Mouse (Mus musculus) CH12.LX (cell line): ENCODE data around the gene Tmprss5. TPM values are rescaled to one million over a fixed set of nuclear protein-coding genes. Genes with fewer than 3 reads are reported as not detected.

Source experiments
- DNase-seq: peaks from one replicate; pipeline ENCODE4 v3.0.0-alpha.2; 2013; ENCODE audit errors: extremely low read depth
- H3K27ac ChIP-seq: 2 replicates; pipeline ENCODE4 v1.5.1; 2012; ENCODE audit warnings: low read depth, mild to moderate bottlenecking, control low read depth, moderate library complexity; ENCODE audit not compliant: insufficient read depth
- H3K27me3 ChIP-seq: replicated peaks from 2 replicates; pipeline ENCODE3; 2012; ENCODE audit warnings: inconsistent platforms
- H3K36me3 ChIP-seq, 2 experiments: replicated peaks in 1 of 2; 2 replicates each; pipeline versions ENCODE3 to v1.6.1; 2012; ENCODE audit warnings: inconsistent platforms in 1 of 2, low read length in 1 of 2, mild to moderate bottlenecking in 1 of 2, mixed read lengths in 1 of 2, moderate library complexity in 1 of 2; ENCODE audit not compliant: control insufficient read depth in 1 of 2, insufficient read depth in 1 of 2
- H3K4me1 ChIP-seq, 2 experiments: 2 replicates each; pipeline ENCODE4 v1.6.1; 2012; ENCODE audit warnings: inconsistent platforms in 1 of 2, moderate library complexity in 1 of 2; ENCODE audit not compliant: insufficient read depth in 2 of 2, control insufficient read depth in 1 of 2
- H3K4me2 ChIP-seq: 2 replicates; pipeline ENCODE4 v1.6.1; 2012; ENCODE audit warnings: low read depth, mild to moderate bottlenecking, control low read depth; ENCODE audit not compliant: poor library complexity, insufficient read depth, severe bottlenecking
- H3K4me3 ChIP-seq, 3 experiments: fragments of 150-350 bp in 1 of 3; sonication (generic) in 1 of 3; replicated peaks in 1 of 3; 2 replicates each; pipeline versions ENCODE3 to v1.5.1; 2011 to 2012; ENCODE audit warnings: low read depth in 2 of 3, low read length in 2 of 3, mild to moderate bottlenecking in 2 of 3, moderate library complexity in 2 of 3, control low read depth in 1 of 3, improper control_type of control experiment in 1 of 3, inconsistent platforms in 1 of 3, mixed read lengths in 1 of 3; ENCODE audit not compliant: poor library complexity in 1 of 3
- H3K79me2 ChIP-seq: replicated peaks from 2 replicates; pipeline ENCODE4 v1.6.1; 2012; ENCODE audit warnings: mild to moderate bottlenecking, moderate library complexity; ENCODE audit not compliant: control insufficient read depth, poor library complexity, insufficient read depth, severe bottlenecking; ENCODE audit errors: extremely low read depth
- H3K9ac ChIP-seq: 2 replicates; pipeline ENCODE4 v1.6.1; 2012; ENCODE audit warnings: low read depth, mild to moderate bottlenecking, control low read depth, moderate library complexity; ENCODE audit not compliant: insufficient read depth
- H3K9me3 ChIP-seq: replicated peaks from 2 replicates; pipeline ENCODE3; 2012; ENCODE audit warnings: low read length, inconsistent platforms, mixed read lengths
- CHD1 ChIP-seq: IDR thresholded peaks from 2 replicates; pipeline ENCODE4 v1.6.1; 2012; ENCODE audit warnings: low read depth, low read length, improper control_type of control experiment, inconsistent platforms
- CHD2 ChIP-seq: IDR thresholded peaks from 2 replicates; pipeline ENCODE4 v1.6.1; 2011; ENCODE audit warnings: low read length, improper control_type of control experiment
- ELF1 ChIP-seq: IDR thresholded peaks from 2 replicates; pipeline ENCODE4 v1.6.1; 2014; ENCODE audit warnings: low read depth, mild to moderate bottlenecking, inconsistent platforms, low read length, improper control_type of control experiment
- ETS1 ChIP-seq: conservative IDR thresholded peaks from 2 replicates; pipeline ENCODE4 v1.6.1; 2012; ENCODE audit warnings: low read depth, mild to moderate bottlenecking, inconsistent platforms, low read length, improper control_type of control experiment, moderate library complexity
- JUN ChIP-seq: IDR thresholded peaks from 2 replicates; pipeline ENCODE4 v1.6.1; 2011; ENCODE audit warnings: low read depth, mild to moderate bottlenecking, low read length, improper control_type of control experiment, moderate library complexity; ENCODE audit not compliant: insufficient read depth
- JUND ChIP-seq: conservative IDR thresholded peaks from 2 replicates; pipeline ENCODE4 v1.6.1; 2011; ENCODE audit warnings: low read depth, low read length, improper control_type of control experiment
- KAT2A ChIP-seq: IDR thresholded peaks from 2 replicates; pipeline ENCODE4 v1.6.1; 2012; ENCODE audit warnings: low read length, improper control_type of control experiment, inconsistent platforms; ENCODE audit not compliant: insufficient replicate concordance
- MAFK ChIP-seq: IDR thresholded peaks from 2 replicates; pipeline ENCODE4 v1.6.1; 2011; ENCODE audit warnings: low read length, improper control_type of control experiment; ENCODE audit not compliant: insufficient replicate concordance
- MEF2A ChIP-seq: IDR thresholded peaks from 2 replicates; pipeline ENCODE4 v1.6.1; 2014; ENCODE audit warnings: low read depth, mild to moderate bottlenecking, inconsistent platforms, low read length, improper control_type of control experiment, borderline replicate concordance
- MXI1 ChIP-seq: IDR thresholded peaks from 2 replicates; pipeline ENCODE4 v1.6.1; 2011; ENCODE audit warnings: mild to moderate bottlenecking, low read depth, low read length, improper control_type of control experiment
- PAX5 ChIP-seq: IDR thresholded peaks from 2 replicates; pipeline ENCODE4 v1.6.1; 2012; ENCODE audit warnings: low read length, inconsistent platforms, mixed read lengths
- POLR2AphosphoS2 ChIP-seq: IDR thresholded peaks from 2 replicates; pipeline ENCODE4 v1.6.1; 2011; ENCODE audit warnings: low read depth, low read length, improper control_type of control experiment
- RAD21 ChIP-seq: IDR thresholded peaks from 2 replicates; pipeline ENCODE4 v1.6.1; 2011; ENCODE audit warnings: low read depth, mild to moderate bottlenecking, low read length, improper control_type of control experiment, moderate library complexity
- TCF12 ChIP-seq: IDR thresholded peaks from 2 replicates; pipeline ENCODE4 v1.6.1; 2014; ENCODE audit warnings: low read depth, mild to moderate bottlenecking, inconsistent platforms, low read length, improper control_type of control experiment
- UBTF ChIP-seq: IDR thresholded peaks from 2 replicates; pipeline ENCODE4 v1.6.1; 2012; ENCODE audit warnings: low read depth, mild to moderate bottlenecking, inconsistent platforms, low read length, improper control_type of control experiment, moderate library complexity
- USF2 ChIP-seq: conservative IDR thresholded peaks from 2 replicates; pipeline ENCODE4 v1.6.1; 2011; ENCODE audit warnings: low read depth, low read length, improper control_type of control experiment
- ZKSCAN1 ChIP-seq: IDR thresholded peaks from 2 replicates; pipeline ENCODE4 v1.6.1; 2012; ENCODE audit warnings: low read depth, inconsistent platforms, low read length, improper control_type of control experiment, borderline replicate concordance
- dilution Hi-C: fragments of 300-500 bp; cut with MboI; formaldehyde crosslinking; loops from 2 replicates; pipeline ENCODE4 v1.14.3; 2020; ENCODE audit warnings: low sequenced_read_pairs; ENCODE audit not compliant: extremely low pct_unique_long_range_greater_than_20kb, extremely low pct_ligation_motif_present
- in situ Hi-C: fragments of 300-500 bp; cut with MboI; formaldehyde crosslinking; loops from 3 replicates; pipeline ENCODE4 v1.14.3; 2019; ENCODE audit warnings: low sequenced_read_pairs, low pct_ligation_motif_present, low pct_unique_long_range_greater_than_20kb, mixed read lengths
- polyA plus RNA-seq: library from polyadenylated mRNA; unstranded; fragments of >175 nt; gene quantifications from 2 replicates; pipeline ENCODE4 v1.2.1, GENCODE M21; 2012; ENCODE audit warnings: low read depth; ENCODE audit not compliant: insufficient read length
- total RNA-seq, 2 experiments: library from RNA; depleted of rRNA; stranded (reverse); fragments of 300-350 nt in 1 of 2; fragments of >200 nt in 1 of 2; gene quantifications; 2 replicates each; pipeline ENCODE4 v1.2.3; 2012 to 2014

Gene Tmprss5
- total and polyA plus RNA-seq, 3 experiments: not detected

DNA sequence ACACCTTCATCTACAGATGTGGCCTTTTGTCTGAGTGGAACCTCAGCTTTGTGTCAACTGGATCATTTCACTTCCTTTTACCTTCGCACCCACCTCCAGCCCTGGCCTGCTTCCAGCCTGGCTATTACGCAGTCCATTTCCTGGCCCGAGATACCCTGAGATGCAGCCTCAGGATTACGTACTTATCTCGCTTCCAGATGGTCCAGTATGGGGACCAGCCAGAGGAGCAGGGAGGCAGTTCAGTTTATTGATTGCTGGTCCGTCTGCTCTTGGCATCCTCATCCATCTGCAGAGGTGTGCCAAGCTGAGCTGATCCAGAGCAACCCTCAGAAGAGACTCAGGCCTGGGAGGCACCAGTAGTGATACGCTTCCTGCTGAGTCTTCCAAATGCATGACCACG is 64.7 kb downstream of the Tmprss5 start:
- Histone ChIP-seq H3K9me3 (no peaks in the 10 kb centered on the region), H3K27ac (no peak overlapping the region), H3K4me3 (no peak overlapping the region), H3K27me3 (peaks cover 10% of the 10 kb centered on the region), H3K36me3 (no peaks in the 10 kb centered on the region), H3K4me1 (peaks cover 0 to 5% of the 10 kb centered on the region in 2 experiments; a peak in 2 of 4 replicates), H3K79me2 (no peaks in the 10 kb centered on the region), H3K9ac (no peak overlapping the region), H3K4me2 (no peak overlapping the region)
- dilution Hi-C loops (no loop called here), in situ Hi-C loops (no loop called here)
- no peak for DNase-seq
- no peak for TF ChIP-seq CHD2
- TF ChIP-seq ELF1: no peak
- TF ChIP-seq JUND: no peak
- TF ChIP-seq MEF2A: no peak
- TF ChIP-seq RAD21: no peak
- no peak for TF ChIP-seq JUN
- no peak for TF ChIP-seq TCF12
- no peak for TF ChIP-seq KAT2A
- no peak for TF ChIP-seq POLR2AphosphoS2
- TF ChIP-seq PAX5: no peak
- no peak for TF ChIP-seq MAFK
- no peak for TF ChIP-seq ZKSCAN1
- no peak for TF ChIP-seq MXI1
- no peak for TF ChIP-seq CHD1

DNA sequence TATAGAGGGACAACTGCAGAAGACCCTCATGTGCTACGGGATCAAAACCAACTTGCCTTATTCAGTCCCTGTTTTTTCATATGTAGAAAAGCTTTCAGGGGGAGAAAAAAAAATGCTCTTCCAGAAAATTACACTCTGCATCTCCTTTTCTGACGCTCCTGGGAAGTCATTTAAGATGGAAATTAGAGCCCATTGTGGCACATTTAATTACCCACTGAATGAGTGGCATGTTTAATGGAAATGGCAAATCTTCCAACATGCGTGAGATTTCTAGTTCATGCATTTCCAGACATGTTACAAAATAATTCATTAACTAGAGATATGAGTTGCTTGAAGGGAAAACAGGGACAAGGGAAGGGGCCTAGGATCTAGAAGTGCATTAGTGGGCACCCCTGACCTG is 66.0 kb downstream of the Tmprss5 start:
- DNase-seq: no peak
- TF ChIP-seq USF2 (no peak), PAX5 (no peak), ETS1 (no peak), UBTF (no peak)
- H3K79me2 ChIP-seq: no peaks in the 10 kb centered on the region
- H3K4me1 ChIP-seq: peaks cover 0 to 5% of the 10 kb centered on the region in 2 experiments; a peak in 2 of 4 replicates
- no peak overlapping the region for H3K9ac ChIP-seq
- in situ Hi-C loops: no loop called here
- H3K4me3 ChIP-seq: no peak overlapping the region
- dilution Hi-C loops: no loop called here
- H3K27ac ChIP-seq: no peak overlapping the region
- no peak overlapping the region for H3K4me2 ChIP-seq
- H3K27me3 ChIP-seq: peaks cover 10% of the 10 kb centered on the region
- H3K9me3 ChIP-seq: no peaks in the 10 kb centered on the region
- no peaks in the 10 kb centered on the region for H3K36me3 ChIP-seq

Other genes with a start within 250 kb of the Tmprss5 start
- 1.7 and 3.0 TPM in 2 replicates for gene Zbtb16, start 245.0 kb upstream of the Tmprss5 start, total RNA-seq (2012; rRNA removed)
- 0.34 TPM in 2 replicates for gene Zbtb16, start 245.0 kb upstream of the Tmprss5 start, total RNA-seq (2014; rRNA removed)
- gene Zbtb16, start 245.0 kb upstream of the Tmprss5 start, polyA plus RNA-seq: 0.90 and 1.0 TPM in 2 replicates
- not detected in 2 replicates for gene Htr3a, start 170.2 kb upstream of the Tmprss5 start, total RNA-seq (2012; rRNA removed)
- gene Htr3a, start 170.2 kb upstream of the Tmprss5 start, total RNA-seq (2014; rRNA removed): not detected in 2 replicates
- not detected in 2 replicates for gene Htr3a, start 170.2 kb upstream of the Tmprss5 start, polyA plus RNA-seq
- not detected in 2 replicates for gene Htr3b, start 116.3 kb upstream of the Tmprss5 start, total RNA-seq (2012; rRNA removed)
- not detected in 2 replicates for gene Htr3b, start 116.3 kb upstream of the Tmprss5 start, total RNA-seq (2014; rRNA removed)
- not detected in 2 replicates for gene Htr3b, start 116.3 kb upstream of the Tmprss5 start, polyA plus RNA-seq
- 5.5 and 7.0 TPM in 2 replicates for gene Usp28, start 95.9 kb upstream of the Tmprss5 start, total RNA-seq (2012; rRNA removed)
- 5.8 and 6.5 TPM in 2 replicates for gene Usp28, start 95.9 kb upstream of the Tmprss5 start, total RNA-seq (2014; rRNA removed)
- gene Usp28, start 95.9 kb upstream of the Tmprss5 start, polyA plus RNA-seq: 7.7 and 9.3 TPM in 2 replicates
- gene Zw10, start 25.6 kb upstream of the Tmprss5 start, total RNA-seq (2012; rRNA removed): 18.3 and 23.3 TPM in 2 replicates
- gene Zw10, start 25.6 kb upstream of the Tmprss5 start, total RNA-seq (2014; rRNA removed): 19.8 and 21.2 TPM in 2 replicates
- 25.4 and 26.2 TPM in 2 replicates for gene Zw10, start 25.6 kb upstream of the Tmprss5 start, polyA plus RNA-seq
- gene Gm4894, start 169.3 kb downstream of the Tmprss5 start, total RNA-seq (2012; rRNA removed): not detected in 2 replicates
- gene Gm4894, start 169.3 kb downstream of the Tmprss5 start, total RNA-seq (2014; rRNA removed): not detected in 2 replicates
- not detected in 2 replicates for gene Gm4894, start 169.3 kb downstream of the Tmprss5 start, polyA plus RNA-seq